Mouse (Mus musculus) brain, embryonic 14.5 days (tissue): ENCODE results near the gene Tmem202.

Experiments used
- CTCF ChIP-seq: fragments of 200-500 bp; IDR thresholded peaks from 2 replicates; pipeline ENCODE4 v1.5.1; 2012; ENCODE audit warnings: inconsistent platforms, mild to moderate bottlenecking, moderate library complexity, borderline replicate concordance; ENCODE audit not compliant: insufficient read depth, insufficient read length; ENCODE audit errors: extremely low read depth
- POLR2A ChIP-seq: fragments of 200-500 bp; IDR thresholded peaks from 2 replicates; pipeline ENCODE4 v1.6.1; 2012; ENCODE audit warnings: mild to moderate bottlenecking, inconsistent platforms, borderline replicate concordance; ENCODE audit not compliant: poor library complexity, insufficient read depth, insufficient read length, severe bottlenecking; ENCODE audit errors: extremely low read depth

DNA sequence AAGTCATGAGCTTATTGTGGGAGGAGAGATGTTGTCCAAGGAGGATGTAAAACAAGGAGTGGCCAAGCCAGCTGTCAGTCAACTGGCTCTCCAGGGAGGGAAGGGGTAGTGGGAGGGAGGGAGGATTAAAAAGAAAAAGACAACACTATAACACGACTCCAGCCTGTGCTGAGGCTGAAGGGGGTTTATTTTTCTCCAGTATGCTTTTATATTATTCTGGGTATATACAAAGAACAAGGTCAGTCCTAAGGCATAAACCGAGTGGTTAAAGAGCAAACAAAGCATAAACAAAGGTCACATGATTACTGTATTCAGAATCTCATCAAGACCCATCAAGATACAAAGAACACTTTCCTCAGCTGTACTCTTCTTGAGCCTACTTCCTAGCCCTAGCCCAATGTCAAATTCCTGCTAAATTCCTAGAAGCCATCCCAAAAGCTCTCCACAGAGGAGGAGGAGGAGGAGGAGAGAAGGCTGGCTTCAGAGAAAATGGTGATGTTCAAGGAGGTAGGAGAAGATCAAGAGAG lies 9.4 kb upstream of the Tmem202 start:
- TF ChIP-seq CTCF (no peak), POLR2A (no peak)
